Mouse (Mus musculus): Measurements from ENCODE around the gene Ccser1. TPM values are rescaled to one million over a fixed set of nuclear protein-coding genes. Genes with fewer than 3 reads are reported as not detected.

Ccser1 gene
- polyA plus RNA-seq, 1 experiment from 2014 or later, result 3.8 TPM

DNA sequence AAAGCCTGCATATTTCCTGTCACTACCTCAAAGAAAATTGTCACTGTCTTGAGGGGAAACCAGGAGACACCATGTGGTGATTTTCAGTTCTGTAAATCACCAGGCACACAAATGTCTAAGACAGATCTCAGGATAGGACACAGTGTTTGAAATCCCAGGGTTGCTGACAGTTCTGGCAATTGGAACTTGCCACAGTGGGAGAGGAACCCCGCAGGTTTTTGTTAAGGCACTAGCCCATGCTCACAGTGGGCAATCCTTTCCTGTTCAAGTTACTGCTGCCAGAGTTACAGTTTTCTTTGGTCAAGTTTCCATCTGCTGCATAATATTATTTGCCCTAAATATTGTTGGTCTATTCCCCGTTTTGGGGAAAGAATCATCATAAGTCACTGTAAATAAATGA is 1024.9 kb downstream of the Ccser1 start:
- Histone ChIP-seq H3K27me3 (replicated peaks; ENCODE audit: control insufficient read depth, insufficient read depth, low read length) (no peaks in the 10 kb centered on the region), H3K9ac (ENCODE audit: low read depth, low read length) (no peak overlapping the region), H3K27ac (ENCODE audit: low read length) (no peak overlapping the region), H3K4me1 (ENCODE audit: control insufficient read depth, insufficient read depth, low read length) (no peaks in the 10 kb centered on the region), H3K9me3 (ENCODE audit: control insufficient read depth, low read length) (no peaks in the 10 kb centered on the region), H3K4me3 (ENCODE audit: low read length) (no peak overlapping the region), H3K4me2 (ENCODE audit: low read depth, low read length) (no peak overlapping the region), H3K36me3 (ENCODE audit: control insufficient read depth, insufficient read depth, low read length) (no peaks in the 10 kb centered on the region)
- no peak for ATAC-seq
- WGBS, result 64% methylated on average over 2 of the region's 2 CpGs

DNA sequence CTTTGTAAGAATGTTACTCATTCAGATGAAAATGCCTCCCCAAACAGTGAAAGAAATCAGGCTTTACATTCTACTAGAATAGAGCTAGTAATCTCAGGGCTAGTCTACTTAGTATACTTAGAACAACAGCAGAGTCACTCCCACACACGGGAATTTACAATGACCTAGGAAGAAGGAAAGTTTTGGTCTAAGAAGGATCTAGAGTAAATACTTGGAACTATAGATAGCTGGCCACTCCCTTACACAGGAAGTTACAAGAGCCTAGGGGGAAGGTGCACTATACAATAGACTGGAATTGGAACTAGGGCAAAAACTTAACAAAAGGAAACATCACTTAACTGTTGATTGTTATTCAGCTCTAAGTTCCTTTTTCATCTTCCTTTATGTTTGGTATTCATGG is 1041.7 kb downstream of the Ccser1 start:
- no peak overlapping the region for H3K4me2 ChIP-seq (ENCODE audit: low read depth, low read length)
- WGBS, result 23% methylated on average over 1 of the region's 1 CpGs

DNA sequence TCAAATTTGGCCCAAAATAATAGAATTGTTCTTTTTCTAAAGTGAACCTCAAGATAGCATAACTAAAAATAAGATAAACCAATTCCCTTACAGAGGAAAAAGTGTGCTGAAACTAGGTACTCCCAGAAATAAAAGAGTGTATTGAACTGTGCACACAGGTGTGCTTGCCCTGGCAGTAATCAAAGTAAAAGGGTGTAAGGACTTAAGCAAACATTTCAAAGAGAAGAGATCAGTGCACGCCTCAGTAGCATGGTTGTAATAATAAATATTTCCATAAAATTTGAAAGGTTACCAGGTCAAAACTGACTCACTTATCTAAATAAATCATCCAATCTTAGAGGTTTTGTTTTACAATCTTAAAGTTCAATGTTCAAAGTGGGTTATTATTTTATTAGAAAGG is 1083.8 kb downstream of the Ccser1 start:
- 20% methylated on average over 1 of the region's 1 CpGs for WGBS
- H3K4me2 ChIP-seq (ENCODE audit: low read depth, low read length), result no peak overlapping the region
- H3K9me3 ChIP-seq (ENCODE audit: control insufficient read depth, low read length), result no peaks in the 10 kb centered on the region
- no peak overlapping the region for H3K4me3 ChIP-seq (ENCODE audit: low read length)
- peak; percentile 88 for ATAC-seq
- no peak overlapping the region for H3K27ac ChIP-seq (ENCODE audit: low read length)
- no peaks in the 10 kb centered on the region for H3K4me1 ChIP-seq (ENCODE audit: control insufficient read depth, insufficient read depth, low read length)
- no peak overlapping the region for H3K9ac ChIP-seq (ENCODE audit: low read depth, low read length)
- no peaks in the 10 kb centered on the region for H3K36me3 ChIP-seq (ENCODE audit: control insufficient read depth, insufficient read depth, low read length)
- no peaks in the 10 kb centered on the region for H3K27me3 ChIP-seq (replicated peaks; ENCODE audit: control insufficient read depth, insufficient read depth, low read length)

More for the DNA sequence above, 1041.7 kb downstream of the Ccser1 start:
- Histone ChIP-seq H3K9me3 (ENCODE audit: control insufficient read depth, low read length) (no peaks in the 10 kb centered on the region), H3K36me3 (ENCODE audit: control insufficient read depth, insufficient read depth, low read length) (no peaks in the 10 kb centered on the region), H3K27ac (ENCODE audit: low read length) (no peak overlapping the region), H3K27me3 (replicated peaks; ENCODE audit: control insufficient read depth, insufficient read depth, low read length) (no peaks in the 10 kb centered on the region), H3K4me3 (ENCODE audit: low read length) (no peak overlapping the region), H3K9ac (ENCODE audit: low read depth, low read length) (no peak overlapping the region), H3K4me1 (ENCODE audit: control insufficient read depth, insufficient read depth, low read length) (no peaks in the 10 kb centered on the region)
- no peak for ATAC-seq

DNA sequence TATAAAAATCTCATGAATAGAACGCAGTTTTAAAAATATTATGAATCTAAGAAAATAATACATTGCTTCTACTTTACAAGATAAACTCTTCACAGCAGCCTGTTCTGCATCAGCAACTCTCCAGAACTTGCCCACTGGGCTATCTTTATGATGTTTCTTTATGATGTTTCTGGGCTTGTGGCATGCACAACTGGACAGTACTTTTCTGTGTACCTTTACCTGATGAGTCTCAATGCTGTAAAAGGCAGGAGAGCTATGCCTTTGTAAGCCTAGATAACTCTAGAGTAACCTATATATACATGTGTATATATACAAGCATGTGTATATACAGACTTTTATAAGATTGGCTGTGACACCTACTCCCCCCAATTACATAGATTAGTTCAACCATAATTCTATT is 1084.4 kb downstream of the Ccser1 start:
- Histone ChIP-seq H3K27ac (ENCODE audit: low read length) (no peak overlapping the region), H3K4me2 (ENCODE audit: low read depth, low read length) (no peak overlapping the region), H3K9ac (ENCODE audit: low read depth, low read length) (no peak overlapping the region), H3K36me3 (ENCODE audit: control insufficient read depth, insufficient read depth, low read length) (no peaks in the 10 kb centered on the region), H3K4me1 (ENCODE audit: control insufficient read depth, insufficient read depth, low read length) (no peaks in the 10 kb centered on the region), H3K27me3 (replicated peaks; ENCODE audit: control insufficient read depth, insufficient read depth, low read length) (no peaks in the 10 kb centered on the region), H3K4me3 (ENCODE audit: low read length) (no peak overlapping the region), H3K9me3 (ENCODE audit: control insufficient read depth, low read length) (no peaks in the 10 kb centered on the region)
- 51% methylated on average over 1 of the region's 1 CpGs for WGBS
- 0 out of 2 replicates have a peak, but pooled peaks have one; percentile 53 for ATAC-seq

DNA sequence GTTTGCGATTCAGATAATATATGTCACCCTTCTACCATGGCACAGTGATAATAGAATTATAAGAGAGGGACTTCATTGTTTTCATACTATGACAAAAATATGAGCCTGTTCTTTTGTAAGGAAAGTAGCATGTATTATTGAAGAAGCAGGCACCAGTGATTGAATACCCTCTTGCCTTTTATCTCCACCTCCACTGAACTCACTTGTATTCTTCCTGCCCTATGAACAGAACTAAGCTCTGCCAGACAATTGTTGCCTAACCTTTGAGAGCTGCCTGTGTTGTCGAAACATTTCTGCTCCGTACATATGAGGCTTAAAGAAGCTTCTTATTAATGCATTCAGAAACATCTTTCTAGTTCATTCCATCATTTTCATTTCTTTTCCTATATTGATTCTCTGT is 1101.1 kb downstream of the Ccser1 start:
- Histone ChIP-seq H3K27me3 (replicated peaks; ENCODE audit: control insufficient read depth, insufficient read depth, low read length) (no peaks in the 10 kb centered on the region), H3K4me2 (ENCODE audit: low read depth, low read length) (no peak overlapping the region), H3K9ac (ENCODE audit: low read depth, low read length) (no peak overlapping the region), H3K9me3 (ENCODE audit: control insufficient read depth, low read length) (no peaks in the 10 kb centered on the region), H3K4me3 (ENCODE audit: low read length) (no peak overlapping the region), H3K27ac (ENCODE audit: low read length) (no peak overlapping the region), H3K4me1 (ENCODE audit: control insufficient read depth, insufficient read depth, low read length) (no peaks in the 10 kb centered on the region), H3K36me3 (ENCODE audit: control insufficient read depth, insufficient read depth, low read length) (no peaks in the 10 kb centered on the region)
- WGBS, result 86% methylated on average over 3 of the region's 3 CpGs
- no peak for ATAC-seq

DNA sequence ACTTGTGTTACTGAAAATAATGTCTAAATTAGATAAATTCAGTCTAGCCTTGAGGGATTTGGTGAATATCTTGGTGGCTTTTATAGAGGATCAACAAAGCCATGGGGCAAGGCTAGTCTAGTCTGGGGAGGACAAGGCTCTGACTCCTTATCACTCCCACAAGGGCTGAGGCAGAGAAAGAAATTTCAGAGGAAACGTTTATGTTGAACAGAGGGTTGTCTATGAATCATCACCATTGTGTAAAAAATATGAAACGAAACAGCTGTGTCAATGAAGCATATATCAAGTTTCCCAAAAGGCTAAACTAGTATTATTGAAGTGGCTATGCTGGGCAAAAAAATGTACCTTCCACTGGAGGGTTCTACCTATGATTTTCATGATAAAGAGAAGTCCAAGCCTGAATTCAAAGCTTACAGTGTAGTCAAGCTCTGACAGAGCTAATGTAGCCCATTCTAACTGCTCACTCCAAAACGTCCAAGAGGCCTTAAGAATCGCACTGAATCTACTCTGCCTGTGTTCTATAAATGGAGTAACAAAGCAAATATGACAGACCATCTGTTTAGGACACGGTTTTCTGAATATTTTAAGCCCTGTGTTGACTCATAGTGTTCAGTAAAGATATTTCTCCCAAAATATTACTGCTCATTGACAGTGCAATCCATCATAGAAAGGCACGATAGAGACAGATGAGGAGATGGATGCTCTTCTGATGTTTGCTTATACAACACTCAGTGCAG is 1121.6 kb downstream of the Ccser1 start:
- Histone ChIP-seq H3K27ac (ENCODE audit: low read length) (no peak overlapping the region), H3K4me2 (ENCODE audit: low read depth, low read length) (no peak overlapping the region), H3K4me1 (ENCODE audit: control insufficient read depth, insufficient read depth, low read length) (no peaks in the 10 kb centered on the region), H3K36me3 (ENCODE audit: control insufficient read depth, insufficient read depth, low read length) (no peaks in the 10 kb centered on the region), H3K4me3 (ENCODE audit: low read length) (no peak overlapping the region), H3K9ac (ENCODE audit: low read depth, low read length) (no peak overlapping the region), H3K9me3 (ENCODE audit: control insufficient read depth, low read length) (no peaks in the 10 kb centered on the region), H3K27me3 (replicated peaks; ENCODE audit: control insufficient read depth, insufficient read depth, low read length) (no peaks in the 10 kb centered on the region)
- 60% methylated on average over 6 of the region's 6 CpGs for WGBS
- no peak for ATAC-seq

DNA sequence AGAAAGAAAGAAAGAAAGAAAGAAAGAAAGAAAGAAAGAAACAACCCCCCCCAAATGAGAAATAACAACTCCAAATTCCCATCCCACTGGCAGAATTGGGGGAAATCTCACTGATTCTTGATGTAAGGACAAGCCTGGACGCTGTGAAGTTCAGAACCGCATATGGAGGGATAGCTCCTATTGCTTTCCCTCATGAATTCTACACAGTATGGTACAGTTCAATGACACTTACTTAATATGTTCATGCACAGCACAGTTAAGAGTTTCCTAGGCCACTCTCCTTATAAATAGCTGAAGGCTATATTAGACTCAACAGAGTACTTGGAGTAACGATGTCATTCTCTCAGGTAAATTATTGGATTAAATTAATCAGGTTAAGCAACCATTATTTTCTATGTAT is 1138.5 kb downstream of the Ccser1 start:
- H3K4me2 ChIP-seq (ENCODE audit: low read depth, low read length), result no peak overlapping the region
- H3K27ac ChIP-seq (ENCODE audit: low read length), result no peak overlapping the region
- no peaks in the 10 kb centered on the region for H3K36me3 ChIP-seq (ENCODE audit: control insufficient read depth, insufficient read depth, low read length)
- no peaks in the 10 kb centered on the region for H3K4me1 ChIP-seq (ENCODE audit: control insufficient read depth, insufficient read depth, low read length)
- H3K27me3 ChIP-seq (replicated peaks; ENCODE audit: control insufficient read depth, insufficient read depth, low read length), result no peaks in the 10 kb centered on the region
- H3K9ac ChIP-seq (ENCODE audit: low read depth, low read length), result no peak overlapping the region
- no peak for ATAC-seq
- 74% methylated on average over 3 of the region's 3 CpGs for WGBS
- H3K9me3 ChIP-seq (ENCODE audit: control insufficient read depth, low read length), result no peaks in the 10 kb centered on the region
- H3K4me3 ChIP-seq (ENCODE audit: low read length), result no peak overlapping the region

DNA sequence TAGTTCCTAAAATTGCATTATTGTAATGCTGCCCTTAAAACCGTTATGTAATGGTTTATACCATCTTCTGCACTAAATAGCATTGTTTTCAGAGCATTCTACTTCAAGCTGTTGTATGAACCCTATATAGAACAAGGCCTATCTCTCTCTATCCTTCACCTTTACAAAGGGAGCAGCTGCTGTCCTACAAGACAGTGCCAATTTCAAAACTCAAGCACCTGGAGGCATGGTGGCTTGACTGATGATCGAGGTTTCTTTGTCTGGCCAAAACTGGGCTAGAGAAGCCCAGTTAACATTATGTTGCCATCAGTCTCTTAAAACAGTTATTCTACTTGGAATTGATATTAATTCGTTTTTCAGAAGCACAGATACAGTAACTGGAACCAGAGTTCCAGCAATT is 1160.2 kb downstream of the Ccser1 start:
- no peak overlapping the region for H3K27ac ChIP-seq (ENCODE audit: low read length)
- H3K4me1 ChIP-seq (ENCODE audit: control insufficient read depth, insufficient read depth, low read length), result no peaks in the 10 kb centered on the region
- H3K9me3 ChIP-seq (ENCODE audit: control insufficient read depth, low read length), result no peaks in the 10 kb centered on the region
- no peak overlapping the region for H3K4me3 ChIP-seq (ENCODE audit: low read length)
- no peaks in the 10 kb centered on the region for H3K27me3 ChIP-seq (replicated peaks; ENCODE audit: control insufficient read depth, insufficient read depth, low read length)
- H3K4me2 ChIP-seq (ENCODE audit: low read depth, low read length), result no peak overlapping the region
- no peak for ATAC-seq
- 66% methylated on average over 3 of the region's 3 CpGs for WGBS
- no peaks in the 10 kb centered on the region for H3K36me3 ChIP-seq (ENCODE audit: control insufficient read depth, insufficient read depth, low read length)
- no peak overlapping the region for H3K9ac ChIP-seq (ENCODE audit: low read depth, low read length)

DNA sequence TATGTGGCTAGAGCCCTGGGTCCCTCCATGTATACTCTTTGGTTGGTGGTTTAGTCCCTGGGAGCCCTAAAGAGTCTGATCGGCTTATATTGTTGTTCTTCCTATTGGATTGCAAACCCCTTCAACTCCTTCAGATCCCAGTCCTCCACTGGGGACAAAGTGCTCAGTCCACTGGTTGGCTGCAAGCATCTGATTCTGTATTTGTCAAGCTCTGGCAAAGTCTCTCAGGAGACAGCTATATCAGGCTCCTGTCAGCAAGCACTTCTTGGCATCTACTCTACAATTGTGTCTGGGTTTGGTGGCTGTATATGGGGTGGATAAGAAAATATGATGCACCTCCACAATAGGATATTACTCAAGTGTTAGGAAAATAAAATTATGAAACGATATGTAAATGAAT is 1187.7 kb downstream of the Ccser1 start:
- Histone ChIP-seq H3K36me3 (ENCODE audit: control insufficient read depth, insufficient read depth, low read length) (no peaks in the 10 kb centered on the region), H3K4me1 (ENCODE audit: control insufficient read depth, insufficient read depth, low read length) (no peaks in the 10 kb centered on the region), H3K9ac (ENCODE audit: low read depth, low read length) (no peak overlapping the region), H3K4me2 (ENCODE audit: low read depth, low read length) (no peak overlapping the region), H3K4me3 (ENCODE audit: low read length) (no peak overlapping the region), H3K27ac (ENCODE audit: low read length) (no peak overlapping the region), H3K27me3 (replicated peaks; ENCODE audit: control insufficient read depth, insufficient read depth, low read length) (no peaks in the 10 kb centered on the region), H3K9me3 (ENCODE audit: control insufficient read depth, low read length) (no peaks in the 10 kb centered on the region)
- no peak for ATAC-seq
- 94% methylated on average over 2 of the region's 2 CpGs for WGBS
